Mouse (Mus musculus) retina, embryonic 14.5 days (tissue): ENCODE measurements at regions not wholly inside any gene's neighbourhood (a gene's known extent, or its start where the extent isn't known, plus 50 kb on each side); places are given as distances from the start of the nearest gene placed in this dataset.
A peak's percentile ranks its signal among the peaks of the same experiment; 100 is the strongest.

Source experiments
- DNase-seq: peaks from one replicate; pipeline ENCODE4 v3.0.0-alpha.2; 2015; ENCODE audit warnings: low spot score

DNA sequence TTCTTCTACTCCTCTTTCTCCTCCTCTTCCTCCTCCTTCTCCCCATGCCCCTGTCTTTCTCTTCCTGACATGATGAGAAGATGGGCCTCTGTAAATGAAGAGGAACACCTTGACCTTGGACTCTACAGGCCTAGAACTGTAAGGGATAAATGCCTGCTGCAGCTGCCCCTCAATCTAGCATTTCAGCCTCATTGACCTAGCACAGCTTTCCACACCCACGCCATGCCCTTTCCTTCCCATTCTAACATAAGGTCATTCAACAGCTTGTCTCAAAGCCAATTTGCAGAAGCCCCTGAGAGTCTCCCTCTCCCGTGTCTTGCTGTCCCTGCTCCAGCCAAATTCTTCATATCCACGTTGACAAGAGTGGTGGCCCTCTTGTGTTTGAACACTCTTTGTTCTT lies 63.8 kb upstream of the Dscam start:
- DNase-seq: no peak

DNA sequence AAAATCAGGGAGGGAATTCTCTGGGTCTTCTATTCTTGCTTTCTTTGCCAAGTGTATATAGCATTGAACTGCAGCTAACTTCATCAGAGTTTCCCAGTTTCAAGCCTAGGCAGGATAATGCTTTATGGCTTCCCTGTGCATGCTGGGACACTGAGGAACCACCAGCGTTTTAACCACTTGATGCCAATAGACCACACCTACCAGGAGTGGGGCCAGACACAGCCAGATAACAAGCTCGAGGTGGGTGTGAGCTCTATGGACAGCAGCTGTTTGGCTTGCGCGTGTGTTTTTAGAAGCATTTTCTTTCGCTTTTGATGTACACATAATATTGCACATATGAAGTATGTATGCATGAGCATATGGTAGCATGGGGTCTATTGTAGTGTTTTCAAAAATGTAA lies 69.1 kb upstream of the Dscam start:
- no peak for DNase-seq

DNA sequence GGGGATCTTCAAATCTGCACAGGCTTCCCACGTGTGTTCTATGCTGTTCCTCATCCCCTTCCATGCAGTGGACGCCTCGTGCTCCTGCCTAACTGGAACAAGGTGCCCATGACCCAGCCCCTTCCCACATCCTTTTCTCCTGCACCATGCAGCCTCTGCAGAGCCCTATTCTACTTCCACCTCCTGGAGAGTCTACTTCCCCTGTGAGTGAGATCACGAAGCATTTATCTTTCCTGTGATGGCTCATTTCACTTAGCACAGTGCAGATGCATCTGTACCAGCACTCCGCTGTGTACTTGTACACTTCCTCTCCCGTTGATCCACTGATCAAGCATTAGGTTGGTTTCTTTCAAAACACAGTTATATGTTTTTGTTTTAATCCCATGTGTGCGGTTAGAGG lies 69.5 kb upstream of the Dscam start:
- no peak for DNase-seq

DNA sequence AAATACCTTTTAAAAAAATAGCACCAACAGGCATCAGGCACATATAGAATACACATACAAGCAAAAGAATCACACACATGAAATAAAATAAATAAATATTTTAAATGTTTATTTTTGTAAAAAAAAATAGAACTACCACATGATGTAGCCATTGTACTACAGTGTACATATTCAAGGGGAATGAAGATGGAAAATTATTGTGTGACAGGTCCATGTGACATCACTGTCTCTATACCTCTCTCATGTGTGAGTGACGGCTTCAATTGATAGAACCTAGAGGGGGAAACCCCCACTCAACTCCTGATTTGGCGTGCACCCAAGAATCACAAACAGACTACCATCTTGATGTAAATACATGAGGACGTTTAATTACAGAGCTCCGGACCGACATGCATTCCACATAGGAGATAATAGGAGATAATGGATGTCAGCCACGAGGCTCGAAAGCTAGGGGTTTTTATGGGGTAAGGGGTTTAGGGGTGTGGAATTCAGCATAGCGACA lies 70.4 kb upstream of the Dscam start:
- DNase-seq: no peak

DNA sequence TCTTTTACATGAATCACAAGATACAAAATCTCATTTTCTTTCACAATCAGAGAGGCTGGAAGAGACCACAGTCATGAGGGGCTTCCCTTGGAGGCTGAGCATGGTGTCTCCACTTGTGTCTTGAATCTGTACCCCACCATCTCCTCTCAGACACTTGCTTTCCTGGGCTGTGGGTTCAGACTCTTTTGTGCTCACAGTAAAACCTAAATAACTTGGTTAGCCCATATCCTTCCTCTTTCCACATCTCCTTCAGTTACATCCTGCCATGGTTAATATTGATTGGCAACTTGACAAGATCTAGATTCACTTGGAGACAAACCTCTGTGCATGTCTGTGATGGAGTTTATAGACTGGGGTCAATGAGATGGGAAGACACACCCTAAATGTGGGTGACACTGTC lies 71.1 kb upstream of the Dscam start:
- no peak for DNase-seq

DNA sequence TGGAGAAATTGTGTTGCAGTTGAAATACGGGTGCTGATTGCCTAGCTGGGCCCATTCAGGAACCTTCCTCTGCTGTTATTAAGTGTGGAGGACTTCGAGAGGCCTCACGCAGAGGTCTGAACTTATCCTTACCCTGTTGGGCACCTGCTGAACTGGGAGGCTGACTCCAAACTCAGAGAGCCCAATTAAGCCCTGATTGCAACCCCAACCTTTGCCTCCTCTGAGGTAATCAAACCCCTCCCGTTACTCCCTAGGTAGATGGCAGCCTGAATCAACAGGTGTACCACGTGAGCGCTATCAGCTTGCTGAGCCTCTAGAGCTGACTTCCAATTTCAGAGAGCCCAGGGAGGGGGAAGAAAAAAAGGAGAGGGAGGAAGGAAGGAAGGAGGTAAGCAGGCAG lies 79.9 kb upstream of the Dscam start:
- no peak for DNase-seq

DNA sequence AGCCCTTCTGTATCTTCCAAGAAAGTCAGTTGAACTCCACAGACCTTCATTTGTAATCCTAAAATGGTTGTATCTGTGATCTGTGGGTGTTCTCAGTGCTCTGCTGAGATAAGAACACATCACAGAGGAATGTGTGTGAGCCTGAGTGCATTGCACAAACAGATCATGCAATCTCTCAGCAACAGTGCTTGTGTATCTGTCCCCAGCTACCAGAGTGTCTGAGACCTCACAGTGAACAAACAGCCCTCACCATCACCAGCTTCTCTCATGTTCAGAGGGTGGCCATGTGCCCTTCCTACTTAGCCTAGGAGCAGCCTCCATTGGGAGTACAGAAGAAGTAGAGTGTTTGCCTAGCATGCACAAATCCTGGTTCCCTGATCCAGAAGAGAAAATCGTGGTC lies 82.0 kb upstream of the Dscam start:
- DNase-seq: no peak

DNA sequence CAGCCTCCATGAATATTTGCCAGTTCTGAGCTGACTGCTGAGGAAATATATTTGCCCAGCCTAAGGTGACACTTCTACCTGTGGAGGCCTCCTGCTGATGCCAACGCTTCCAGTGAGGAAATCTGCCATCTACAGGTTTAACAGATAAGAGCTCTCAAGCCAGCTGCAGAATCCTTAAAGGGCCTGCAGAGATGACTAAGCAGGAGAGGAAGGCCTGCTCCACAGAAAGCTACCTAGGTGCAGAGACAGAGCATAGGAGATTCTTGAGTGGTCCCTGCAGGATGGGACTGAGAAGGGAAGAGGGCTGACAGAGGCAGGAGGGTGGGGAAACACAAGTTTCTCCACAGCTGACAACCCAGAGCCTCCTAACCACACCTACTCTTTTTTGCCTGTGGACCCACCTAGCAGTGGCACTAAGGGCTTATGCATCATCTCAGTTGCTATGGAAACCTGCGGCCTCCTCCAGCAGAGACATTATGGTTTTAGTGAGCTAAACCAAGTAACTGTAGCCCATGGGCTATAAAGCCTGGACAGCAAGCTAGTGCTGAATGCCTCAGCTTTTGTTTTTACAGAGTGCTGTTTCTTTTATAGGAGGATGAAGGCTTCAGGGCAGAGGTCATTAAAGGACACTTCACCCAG lies 82.6 kb upstream of the Dscam start:
- no peak for DNase-seq

DNA sequence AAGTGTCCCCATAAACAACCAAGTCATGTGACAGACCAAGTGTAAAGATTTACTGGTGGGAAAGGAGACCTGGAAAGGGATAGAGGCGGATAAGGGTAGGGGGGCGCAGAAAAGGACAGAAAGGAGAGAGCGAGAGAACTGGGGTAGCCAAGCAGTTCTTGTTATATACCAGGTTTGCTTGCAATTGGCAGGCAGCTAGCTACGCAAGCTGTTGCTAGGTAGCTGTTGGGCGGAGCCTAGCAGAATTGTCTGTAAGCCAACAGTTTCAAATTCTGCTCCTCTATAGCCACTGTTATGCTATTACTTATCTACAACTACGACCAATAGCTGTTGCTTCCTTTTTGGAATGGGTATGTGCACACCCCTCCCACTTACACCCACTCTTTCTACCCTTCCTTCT lies 88.3 kb upstream of the Dscam start:
- no peak for DNase-seq

DNA sequence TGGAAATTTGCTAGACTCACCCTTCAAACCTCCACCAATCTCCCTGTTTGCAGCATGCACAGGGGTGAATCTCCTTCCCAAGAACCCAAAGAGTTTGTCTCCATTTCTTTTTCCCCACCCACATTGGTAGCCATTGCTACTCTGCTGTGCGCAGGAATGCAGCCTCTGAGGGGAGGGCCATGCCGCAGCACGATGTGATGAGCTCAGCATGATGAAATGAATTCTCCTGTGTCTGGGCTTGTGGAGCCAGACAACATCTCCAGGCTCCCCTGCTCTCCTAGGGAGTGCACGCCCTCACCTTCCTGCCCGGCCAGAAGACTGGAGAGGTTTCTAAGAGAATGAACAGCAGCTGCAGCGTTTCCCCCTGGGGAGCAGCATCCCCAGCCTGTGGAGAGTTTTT lies 92.9 kb upstream of the Dscam start:
- DNase-seq: peak; percentile 27

DNA sequence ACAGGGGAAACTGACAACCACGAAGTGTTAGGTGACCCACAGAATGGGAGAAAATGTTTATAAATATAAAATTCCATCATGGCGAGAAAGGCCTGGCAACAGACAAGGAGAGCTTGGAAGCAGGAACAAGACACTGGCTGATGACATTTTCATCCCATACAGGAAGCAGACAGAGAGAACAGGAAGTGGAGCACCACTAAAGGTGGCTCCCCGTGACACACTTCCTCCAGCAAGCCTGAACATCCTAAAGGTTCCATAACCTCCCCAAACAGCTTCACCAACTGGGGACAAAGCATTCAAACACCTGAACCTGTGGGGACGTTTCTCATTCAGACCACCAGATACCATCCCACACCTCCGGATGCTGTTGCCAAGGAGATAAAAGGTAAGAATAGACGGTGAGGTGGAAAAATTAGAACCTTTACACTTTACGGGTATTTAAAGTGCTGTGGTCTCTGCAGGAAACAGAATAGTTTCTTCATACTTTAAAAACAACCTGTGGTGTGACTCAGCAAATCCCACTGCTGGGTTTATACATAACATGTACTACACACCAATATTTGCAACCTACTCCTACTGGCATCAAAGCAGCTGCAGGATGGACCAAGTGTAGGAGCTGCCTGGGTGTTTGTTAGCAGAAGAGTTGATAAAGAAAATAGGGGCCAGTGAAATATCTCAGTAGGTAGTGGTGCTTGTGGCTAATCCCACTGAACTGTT lies 86.0 kb upstream of the Bace2 start:
- DNase-seq: no peak

DNA sequence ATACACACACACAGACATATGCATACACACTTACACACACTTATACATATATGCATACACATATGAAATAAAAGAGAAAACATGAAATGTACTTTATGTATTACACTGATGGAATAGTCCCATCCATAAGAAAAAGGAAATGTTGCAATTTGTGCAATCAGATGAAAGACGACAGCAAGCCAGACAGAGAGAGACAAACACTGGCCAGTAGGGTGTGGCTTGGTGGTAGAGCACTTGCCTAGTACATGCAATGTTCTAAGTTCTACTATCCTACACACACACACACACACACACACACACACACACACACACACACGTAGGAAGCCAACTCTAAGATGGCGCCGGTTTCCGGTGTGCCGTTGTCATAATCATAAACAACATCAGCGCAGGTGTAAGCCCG lies 85.3 kb upstream of the Bace2 start:
- no peak for DNase-seq

DNA sequence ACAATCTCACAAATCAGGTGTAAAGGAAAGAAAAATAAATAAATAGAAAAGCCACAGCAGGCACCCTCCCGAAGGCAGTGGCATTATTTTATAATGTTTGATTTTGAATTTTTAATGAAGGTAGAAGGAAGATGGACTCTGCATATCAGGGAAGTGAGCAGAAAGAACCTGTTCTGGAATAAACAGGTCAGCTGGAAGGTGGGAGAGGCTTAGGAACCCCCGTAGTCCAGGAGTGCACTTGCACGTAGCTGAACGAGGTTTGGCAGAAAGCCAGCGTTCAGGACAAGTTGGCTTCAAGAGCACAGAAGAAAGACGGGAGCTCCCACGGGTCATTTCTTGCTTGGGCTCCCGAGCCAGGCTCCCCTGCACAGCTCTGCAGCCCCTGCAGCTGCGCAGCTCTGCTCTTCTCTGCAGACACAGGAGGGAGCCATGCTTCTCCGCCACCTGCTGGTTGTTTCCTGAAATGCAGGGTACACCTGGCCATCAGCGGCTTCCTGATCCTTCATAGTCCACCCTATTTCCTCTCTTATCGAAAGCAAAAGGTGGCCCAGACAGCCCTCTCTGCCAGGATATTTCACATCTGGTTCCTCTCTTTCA lies 84.4 kb upstream of the Bace2 start:
- peak; percentile 92 for DNase-seq

DNA sequence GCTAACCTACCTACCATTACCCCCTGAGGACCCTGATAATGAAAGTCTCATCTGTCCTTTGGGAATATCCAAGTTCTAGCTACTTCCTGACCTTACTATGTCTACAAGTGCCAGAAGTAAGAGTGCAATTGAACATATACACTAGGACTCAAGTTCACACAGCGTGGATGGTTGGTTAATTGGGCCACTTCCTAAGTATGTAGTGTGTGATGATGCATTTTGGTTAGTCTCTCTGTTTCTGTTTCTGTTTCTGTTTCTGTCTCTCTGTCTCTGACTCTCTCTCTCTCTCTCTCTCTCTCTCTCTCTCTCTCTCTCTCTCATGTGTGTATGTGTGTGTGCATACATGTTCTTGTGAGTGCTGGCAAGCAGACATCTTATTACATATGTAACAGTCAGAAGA lies 77.6 kb upstream of the Bace2 start:
- no peak for DNase-seq

DNA sequence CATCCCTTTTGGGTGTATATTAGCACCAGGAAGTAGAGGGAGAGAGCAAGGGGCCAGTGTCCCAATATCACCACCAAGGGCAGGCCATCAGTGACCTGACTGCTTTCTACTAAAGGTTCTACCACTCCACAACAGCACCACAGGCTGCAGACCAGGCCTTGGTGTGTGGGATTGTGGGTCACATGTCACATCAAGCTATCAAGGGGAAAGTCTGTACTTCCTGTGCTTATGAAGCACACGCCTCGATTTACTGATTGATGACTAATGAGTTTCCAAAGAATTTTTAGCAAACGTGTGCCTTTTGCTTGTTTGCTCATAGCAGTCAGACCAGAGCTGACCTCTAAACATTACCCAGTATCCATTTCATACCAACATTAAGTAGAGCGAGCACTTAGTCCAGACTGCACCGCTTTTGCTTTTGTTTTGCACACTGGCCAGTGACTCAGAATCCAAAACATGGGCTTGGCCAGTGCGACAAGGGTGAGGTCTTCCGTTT lies 74.9 kb upstream of the Bace2 start:
- no peak for DNase-seq

DNA sequence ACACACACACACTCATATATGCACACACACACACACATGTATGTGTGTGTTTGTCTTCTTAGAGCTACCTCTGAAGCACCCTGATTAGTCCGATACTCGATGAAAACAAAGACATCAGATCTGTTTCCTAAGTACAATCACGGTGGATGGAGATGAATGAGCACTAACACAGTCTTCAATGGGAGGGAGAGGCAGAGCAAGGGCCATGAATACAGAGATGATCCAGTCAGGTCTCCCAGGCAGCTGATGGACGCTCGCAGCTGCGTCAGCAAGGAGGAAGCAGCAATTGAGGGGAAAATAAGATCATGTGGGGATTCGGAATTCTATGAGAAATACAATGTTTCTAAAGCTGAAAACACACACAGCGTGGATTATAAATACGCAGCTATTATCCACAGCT lies 73.6 kb upstream of the Bace2 start:
- no peak for DNase-seq

DNA sequence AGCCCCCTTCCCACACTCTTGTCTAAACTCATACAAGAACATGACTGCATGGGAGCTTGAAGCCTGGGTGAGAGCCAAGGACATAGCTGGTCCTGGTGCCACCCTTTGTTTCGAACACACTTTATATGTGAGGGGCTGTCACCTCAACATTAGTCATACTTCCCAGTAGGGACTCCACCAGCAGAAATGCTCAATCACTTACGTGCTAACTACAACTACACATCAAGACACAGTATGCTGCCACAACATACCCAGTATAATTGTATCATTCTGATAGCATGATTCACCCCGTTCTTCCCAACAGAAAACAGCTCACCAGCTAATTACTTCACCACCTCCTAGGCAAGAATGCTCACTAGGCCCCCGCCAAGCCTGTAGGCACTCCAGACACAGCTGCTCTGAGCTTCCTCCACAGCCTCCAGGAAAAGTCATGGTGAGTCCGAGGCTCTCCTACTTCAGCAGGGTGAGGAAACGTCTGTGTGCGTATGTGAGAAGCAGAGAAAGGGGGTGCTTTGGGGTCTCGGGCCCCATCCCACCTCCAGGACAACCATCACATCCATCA lies 70.6 kb upstream of the Bace2 start:
- no peak for DNase-seq

DNA sequence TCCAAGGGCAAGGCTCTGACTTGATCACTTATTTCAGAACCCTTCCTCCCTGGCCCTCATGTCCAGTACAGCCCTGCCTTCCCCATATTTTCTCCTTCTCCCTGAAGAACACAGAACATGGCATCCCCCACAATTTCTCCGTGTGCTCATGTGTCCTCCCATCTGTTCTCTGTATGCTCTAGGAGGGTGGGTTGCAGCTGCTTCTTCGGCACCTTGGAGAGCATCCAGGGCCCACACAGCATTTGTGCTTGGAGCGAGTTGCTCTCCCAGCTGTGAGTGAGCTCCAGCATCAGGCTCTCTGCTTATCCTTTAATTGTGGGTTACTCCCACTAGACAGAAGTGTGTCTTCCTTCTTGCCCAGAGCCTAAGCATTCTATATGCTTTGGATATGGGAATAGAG lies 69.8 kb upstream of the Bace2 start:
- DNase-seq: no peak

DNA sequence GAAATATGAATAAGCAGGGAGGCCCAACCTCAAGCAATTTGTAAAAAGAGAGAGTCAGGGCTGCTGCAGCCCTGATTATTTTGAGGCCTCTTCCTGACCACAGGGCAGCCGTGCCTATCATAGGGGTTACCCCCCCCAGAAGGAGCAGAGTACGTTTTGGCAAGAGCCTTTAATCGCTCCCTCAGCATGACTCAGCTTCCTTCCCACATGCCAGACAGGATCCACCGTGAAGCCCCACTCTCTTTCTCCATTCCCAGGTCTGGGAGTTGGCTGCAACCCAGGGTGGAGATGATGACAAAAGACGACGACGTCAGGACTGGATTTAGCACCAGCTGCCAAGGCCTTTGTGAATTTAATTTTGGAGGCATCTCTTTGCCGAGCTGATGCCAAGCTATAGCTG lies 67.9 kb upstream of the Bace2 start:
- DNase-seq: no peak

DNA sequence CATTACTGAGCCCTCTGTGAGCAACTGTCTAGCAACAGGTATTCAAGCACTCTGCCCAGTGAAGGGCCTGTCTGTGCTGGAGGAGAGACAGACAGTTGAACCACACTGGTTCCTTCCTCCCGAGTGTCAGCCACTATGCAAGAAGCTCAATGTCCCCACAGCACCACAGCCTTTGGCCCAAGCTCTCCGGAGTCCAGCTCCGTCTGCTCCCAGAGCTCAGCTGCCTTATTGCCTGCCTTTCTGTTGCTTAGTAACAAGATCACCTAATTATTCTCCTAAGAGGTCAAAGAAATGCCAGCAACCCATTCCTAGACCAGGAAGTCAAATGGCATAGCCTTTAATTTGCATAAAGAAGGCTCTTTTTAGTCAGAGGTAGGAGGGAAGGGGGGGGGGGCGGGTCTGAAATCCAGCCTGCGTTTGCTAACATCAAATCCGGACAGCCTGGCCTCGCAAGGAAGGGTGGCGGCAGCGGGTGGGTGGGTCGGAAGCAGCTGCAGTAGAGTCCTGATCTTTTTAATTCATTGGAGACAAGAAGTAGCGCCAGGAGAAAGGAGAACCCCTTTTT lies 64.0 kb upstream of the Bace2 start:
- peak; percentile 51 for DNase-seq

DNA sequence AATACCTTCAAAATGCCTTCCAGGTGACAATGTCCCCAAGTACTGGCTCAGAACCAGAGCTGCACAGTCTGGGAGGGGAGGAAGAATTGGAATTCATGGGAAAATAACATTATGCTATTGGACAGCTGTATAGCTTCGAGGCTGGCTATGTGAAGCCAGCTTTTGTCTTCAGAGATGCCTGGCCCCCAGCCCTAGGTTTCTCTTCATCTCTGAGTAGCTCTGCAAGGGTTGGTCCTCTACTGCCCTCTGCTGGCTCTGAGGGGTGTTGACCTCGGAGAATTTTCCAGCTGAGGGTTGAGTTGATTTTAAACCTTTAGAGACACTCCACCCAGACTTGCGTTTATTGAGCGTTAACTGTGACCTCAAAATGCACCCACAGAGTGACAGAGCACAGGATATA lies 63.3 kb upstream of the Bace2 start:
- peak; percentile 92 for DNase-seq

DNA sequence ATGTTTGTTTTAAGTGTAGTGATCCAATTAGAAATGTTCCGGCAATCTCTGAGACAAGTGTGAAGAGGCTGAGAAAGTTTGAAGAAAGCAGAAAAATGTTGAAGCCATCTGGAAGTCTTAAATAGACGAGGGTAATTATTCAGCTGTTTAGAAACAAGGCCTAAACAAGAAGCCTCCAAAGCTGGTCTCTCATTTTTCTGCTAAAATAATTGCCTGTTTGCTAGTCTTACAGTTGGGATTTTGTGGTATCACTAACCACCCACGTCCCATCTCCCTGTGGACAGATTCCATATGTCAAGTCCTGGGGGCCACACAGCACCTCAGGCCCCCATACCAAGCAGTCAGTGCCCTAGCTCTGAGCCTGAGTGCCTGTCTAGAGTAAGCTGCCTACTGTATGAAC lies 59.4 kb upstream of the Bace2 start:
- no peak for DNase-seq
